Mouse (Mus musculus) erythroblast, embryonic 14.5 days (primary cell): Measurements from ENCODE around the gene Tnfrsf19.

Experiments
- GATA1 ChIP-seq: IDR thresholded peaks from 2 replicates; pipeline ENCODE4 v1.6.1; 2012; ENCODE audit warnings: low read length, inconsistent platforms, mixed read lengths
- TAL1 ChIP-seq: IDR thresholded peaks from 3 replicates; pipeline ENCODE4 v1.6.1; 2012; ENCODE audit warnings: low read length, inconsistent platforms, mixed read lengths

DNA sequence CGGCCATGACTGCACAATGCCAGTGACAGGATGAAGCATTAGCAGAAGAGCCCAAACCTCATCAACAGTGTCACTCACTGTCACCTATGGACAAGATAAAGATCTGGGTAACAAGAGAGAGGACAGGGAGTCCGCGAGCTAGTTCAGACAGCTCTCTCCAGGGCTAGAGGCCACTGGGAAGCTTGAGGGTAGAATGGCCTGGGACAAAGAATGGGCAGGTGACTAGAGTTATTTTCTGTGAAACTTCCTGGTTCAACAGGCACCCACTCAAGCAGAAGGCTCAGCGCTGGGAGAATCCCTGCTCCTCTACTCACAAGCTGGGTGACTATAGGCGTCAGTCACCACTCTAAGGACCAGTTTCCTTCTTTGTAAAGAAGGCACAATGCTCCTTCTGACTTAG lies 46.2 kb downstream of the Tnfrsf19 start:
- TF ChIP-seq TAL1 (no peak), GATA1 (no peak)
